Mouse (Mus musculus) myocyte (in vitro differentiated cells): ENCODE measurements around the gene Uqcc3. TPM values are rescaled to one million over a fixed set of nuclear protein-coding genes. Genes with fewer than 3 reads are reported as not detected.
"Not testable (repeated sequence)": the region's sequence is repeated elsewhere in the genome, so short reads cannot be mapped to it uniquely, and the experiment has no call there.

Source experiments
- H3K27me3 ChIP-seq: one replicate; pipeline ENCODE4 v1.6.1; 2011; ENCODE audit not compliant: control insufficient read depth, insufficient read depth, insufficient read length
- H3K36me3 ChIP-seq: one replicate; pipeline ENCODE4 v1.6.1; 2011; ENCODE audit not compliant: control insufficient read depth, insufficient read depth
- H3K4me2 ChIP-seq: one replicate; pipeline ENCODE4 v1.6.1; 2011; ENCODE audit warnings: low read depth, control low read depth
- H3K4me3 ChIP-seq: one replicate; pipeline ENCODE4 v1.5.1; 2011; ENCODE audit warnings: mild to moderate bottlenecking, control low read depth, moderate library complexity
- H3K79me2 ChIP-seq: one replicate; pipeline ENCODE4 v1.6.1; 2011; ENCODE audit not compliant: control insufficient read depth, insufficient read depth
- H3ac ChIP-seq: one replicate; pipeline ENCODE4 v1.6.1; 2011; ENCODE audit not compliant: control insufficient read depth, insufficient read length
- CEBPB ChIP-seq: IDR thresholded peaks from 2 replicates; pipeline ENCODE4 v1.6.1; 2011; ENCODE audit warnings: mild to moderate bottlenecking, moderate library complexity; ENCODE audit not compliant: poor library complexity, insufficient read depth, severe bottlenecking
- E2F4 ChIP-seq: IDR thresholded peaks from one replicate; pipeline ENCODE4 v1.6.1; 2011; ENCODE audit warnings: mild to moderate bottlenecking, control low read depth, moderate library complexity; ENCODE audit not compliant: insufficient read depth
- MAX ChIP-seq: IDR thresholded peaks from one replicate; pipeline ENCODE4 v1.6.1; 2011; ENCODE audit warnings: low read depth, mild to moderate bottlenecking, control low read depth
- MYOD1 ChIP-seq, 3 experiments: IDR thresholded peaks; one replicate each; pipeline ENCODE4 v1.6.1; 2011; ENCODE audit warnings: control low read depth in 2 of 3, low read depth in 2 of 3, mild to moderate bottlenecking in 2 of 3, moderate library complexity in 1 of 3; ENCODE audit not compliant: insufficient read length in 2 of 3, control insufficient read depth in 1 of 3
- MYOG ChIP-seq, 3 experiments: IDR thresholded peaks; one replicate each; pipeline ENCODE4 v1.6.1; 2011; ENCODE audit warnings: control low read depth in 2 of 3, low read depth in 2 of 3, mild to moderate bottlenecking in 2 of 3; ENCODE audit not compliant: insufficient read length in 2 of 3, control insufficient read depth in 1 of 3, insufficient read depth in 1 of 3
- POLR2A ChIP-seq: IDR thresholded peaks from one replicate; pipeline ENCODE4 v1.6.1; 2011; ENCODE audit warnings: low read depth, mild to moderate bottlenecking, control low read depth, moderate library complexity; ENCODE audit not compliant: insufficient read length
- POLR2AphosphoS2 ChIP-seq: IDR thresholded peaks from one replicate; pipeline ENCODE4 v1.6.1; 2011; ENCODE audit warnings: low read depth, control low read depth; ENCODE audit not compliant: insufficient read length
- REST ChIP-seq: IDR thresholded peaks from one replicate; pipeline ENCODE4 v1.6.1; 2011; ENCODE audit warnings: mild to moderate bottlenecking, control low read depth, moderate library complexity; ENCODE audit not compliant: insufficient read depth, insufficient read length
- SRF ChIP-seq: IDR thresholded peaks from one replicate; pipeline ENCODE4 v1.6.1; 2011; ENCODE audit warnings: low read depth; ENCODE audit not compliant: control insufficient read depth, insufficient read length
- TCF12 ChIP-seq: IDR thresholded peaks from one replicate; pipeline ENCODE4 v1.6.1; 2011; ENCODE audit warnings: mild to moderate bottlenecking, control low read depth; ENCODE audit not compliant: poor library complexity, insufficient read depth, severe bottlenecking
- TCF3 ChIP-seq: IDR thresholded peaks from one replicate; pipeline ENCODE4 v1.6.1; 2011; ENCODE audit warnings: low read depth, control low read depth; ENCODE audit not compliant: insufficient read length
- USF1 ChIP-seq: IDR thresholded peaks from one replicate; pipeline ENCODE4 v1.6.1; 2011; ENCODE audit warnings: low read depth, mild to moderate bottlenecking, control low read depth, moderate library complexity
- polyA plus RNA-seq: library from polyadenylated mRNA; unstranded; fragments of >200 nt; fragmentation: generic; extraction: Trizol; gene quantifications from one replicate; pipeline ENCODE4 v1.2.1, GENCODE M21; 2012; ENCODE audit warnings: missing spikeins

The Uqcc3 gene
- polyA plus RNA-seq, 1 experiment, result 37.0 TPM

- Histone ChIP-seq H3K79me2 (peaks cover 19% of the 10 kb centered on the region), H3K36me3 (peaks cover 30% of the 10 kb centered on the region), H3K4me2 (peak within 1 kb of the TSS; percentile 97), H3ac (peak within 1 kb of the TSS; percentile 80), H3K27me3 (no peaks in the 10 kb centered on the region), H3K4me3 (peak within 1 kb of the TSS; percentile 77)
- TF ChIP-seq E2F4, result peak; percentile 12
- peak in 1 of 3 experiments; percentile 19 for TF ChIP-seq MYOG (IDR thresholded peaks at IDR 0.05; ENCODE audit: control insufficient read depth in 1 of 3, insufficient read depth in 1 of 3, insufficient read length in 2 of 3, low read depth in 2 of 3)
- TF ChIP-seq POLR2A, result peak; percentile 63
- TF ChIP-seq USF1, result peak; percentile 100
- TF ChIP-seq CEBPB, result no peak
- no peak for TF ChIP-seq TCF12
- no peak for TF ChIP-seq TCF3
- TF ChIP-seq SRF, result peak; percentile 24
- no peak for TF ChIP-seq REST
- TF ChIP-seq MYOD1 (IDR thresholded peaks at IDR 0.05; ENCODE audit: control insufficient read depth in 1 of 3, insufficient read length in 2 of 3, low read depth in 2 of 3), result no peak
- TF ChIP-seq POLR2AphosphoS2, result peak; percentile 41
- TF ChIP-seq MAX, result no peak
Observed at GRCm38 (mm10) chr19:8871267-8872186, 9.2 kb downstream of the Uqcc3 start, which contains the start of gene Ubxn1. Ubxn1 (plus strand) TSS chr19:8871496.

GRCm38 (mm10) chr19:8870838-8871237 is 9.9 kb downstream of the Uqcc3 start:
- TF ChIP-seq REST (no peak), SRF (no peak), TCF3 (no peak), E2F4 (no peak), MAX (no peak), CEBPB (no peak), TCF12 (no peak), MYOG (IDR thresholded peaks at IDR 0.05; ENCODE audit: control insufficient read depth in 1 of 3, insufficient read depth in 1 of 3, insufficient read length in 2 of 3, low read depth in 2 of 3) (no peak)
- Histone ChIP-seq H3K36me3 (peaks cover 23% of the 10 kb centered on the region), H3K4me3 (peak overlapping the region; percentile 77), H3K27me3 (no peaks in the 10 kb centered on the region), H3K4me2 (peak overlapping the region; percentile 75), H3ac (peak overlapping the region; percentile 80), H3K79me2 (peaks cover 19% of the 10 kb centered on the region)

- H3K4me2 ChIP-seq, result peak overlapping the region; percentile 75
- H3K4me3 ChIP-seq, result peak overlapping the region; percentile 77
- peak overlapping the region; percentile 80 for H3ac ChIP-seq
- peaks cover 19% of the 10 kb centered on the region for H3K36me3 ChIP-seq
- peaks cover 19% of the 10 kb centered on the region for H3K79me2 ChIP-seq
- H3K27me3 ChIP-seq, result not testable (repeated sequence)
Observed at GRCm38 (mm10) chr19:8870381-8870780, 10.3 kb downstream of the Uqcc3 start.

- H3K79me2 ChIP-seq, result no peaks in the 10 kb centered on the region
- H3K36me3 ChIP-seq, result no peaks in the 10 kb centered on the region
- no peak overlapping the region for H3K4me2 ChIP-seq
- H3ac ChIP-seq, result no peak overlapping the region
- no peaks in the 10 kb centered on the region for H3K27me3 ChIP-seq
- TF ChIP-seq SRF, result no peak
- no peak for TF ChIP-seq TCF3
- TF ChIP-seq MYOD1 (IDR thresholded peaks at IDR 0.05; ENCODE audit: control insufficient read depth in 1 of 3, insufficient read length in 2 of 3, low read depth in 2 of 3), result no peak
- H3K4me3 ChIP-seq, result no peak overlapping the region
Observed at GRCm38 (mm10) chr19:8864265-8864664, 16.5 kb downstream of the Uqcc3 start.

GRCm38 (mm10) chr19:8859018-8859417 is 21.7 kb downstream of the Uqcc3 start:
- no peaks in the 10 kb centered on the region for H3K36me3 ChIP-seq
- no peaks in the 10 kb centered on the region for H3K27me3 ChIP-seq
- no peak overlapping the region for H3K4me3 ChIP-seq
- no peak overlapping the region for H3ac ChIP-seq
- H3K79me2 ChIP-seq, result no peaks in the 10 kb centered on the region
- no peak overlapping the region for H3K4me2 ChIP-seq
- no peak for TF ChIP-seq MYOG (IDR thresholded peaks at IDR 0.05; ENCODE audit: control insufficient read depth in 1 of 3, insufficient read depth in 1 of 3, insufficient read length in 2 of 3, low read depth in 2 of 3)
- TF ChIP-seq SRF, result no peak
- no peak for TF ChIP-seq TCF12
- no peak for TF ChIP-seq POLR2AphosphoS2
- no peak for TF ChIP-seq MAX
- no peak for TF ChIP-seq E2F4
- TF ChIP-seq TCF3, result no peak
- TF ChIP-seq CEBPB, result no peak
- TF ChIP-seq POLR2A, result no peak
- no peak for TF ChIP-seq USF1
- no peak for TF ChIP-seq REST
- no peak for TF ChIP-seq MYOD1 (IDR thresholded peaks at IDR 0.05; ENCODE audit: control insufficient read depth in 1 of 3, insufficient read length in 2 of 3, low read depth in 2 of 3)
